Mouse (Mus musculus) liver, adult 2 months (tissue): ENCODE data around the gene Polr2a. TPM values are rescaled to one million over a fixed set of nuclear protein-coding genes. Genes with fewer than 3 reads are reported as not detected.

Experiments used
- DNase-seq: peaks from one replicate; pipeline ENCODE4 v3.0.0-alpha.2; 2011; ENCODE audit warnings: low read depth, low spot score; ENCODE audit errors: extremely low read depth
- H3K27ac ChIP-seq: fragments of 200-500 bp; replicated peaks from 2 replicates; pipeline ENCODE4 v1.5.1; 2012; ENCODE audit warnings: low read depth, mild to moderate bottlenecking, control low read depth, inconsistent platforms, low read length; ENCODE audit not compliant: insufficient read depth
- H3K27me3 ChIP-seq: fragments of 200-500 bp; 2 replicates; pipeline ENCODE4 v1.6.1; 2012; ENCODE audit warnings: mild to moderate bottlenecking, moderate library complexity, low read length, inconsistent platforms; ENCODE audit not compliant: control insufficient read depth, insufficient read depth
- H3K36me3 ChIP-seq: fragments of 200-500 bp; 2 replicates; pipeline ENCODE4 v1.6.1; 2012; ENCODE audit warnings: low read length, inconsistent platforms; ENCODE audit not compliant: control insufficient read depth, insufficient read depth
- H3K4me1 ChIP-seq: fragments of 200-500 bp; 2 replicates; pipeline ENCODE4 v1.6.1; 2011; ENCODE audit warnings: low read length; ENCODE audit not compliant: control insufficient read depth, insufficient read depth
- H3K4me3 ChIP-seq: fragments of 200-500 bp; 2 replicates; pipeline ENCODE4 v1.5.1; 2011; ENCODE audit warnings: low read depth, mild to moderate bottlenecking, control low read depth, low read length, moderate library complexity; ENCODE audit not compliant: insufficient read depth
- H3K79me2 ChIP-seq: fragments of 200-500 bp; 2 replicates; pipeline ENCODE4 v1.6.1; 2012; ENCODE audit warnings: inconsistent platforms, mild to moderate bottlenecking, low read length, moderate library complexity; ENCODE audit not compliant: control insufficient read depth, insufficient read depth
- H3K9ac ChIP-seq: fragments of 200-500 bp; 2 replicates; pipeline ENCODE4 v1.6.1; 2012; ENCODE audit warnings: low read depth, mild to moderate bottlenecking, control low read depth, inconsistent platforms, low read length
- CTCF ChIP-seq: fragments of 200-500 bp; IDR thresholded peaks from 2 replicates; pipeline ENCODE4 v1.5.1; 2011; ENCODE audit warnings: low read depth, low read length, control low read depth
- POLR2A ChIP-seq: fragments of 200-500 bp; IDR thresholded peaks from 2 replicates; pipeline ENCODE4 v1.6.1; 2011; ENCODE audit warnings: low read length, control low read depth; ENCODE audit not compliant: insufficient read depth; ENCODE audit errors: extremely low read depth
- WGBS: fragments of 180-500 bp; shearing (Covaris S2); methylation state at CpG from one replicate; pipeline ENCODE4 v1.1.7; 2018; 5-methylcytosine and 5-hydroxymethylcytosine counted together
- polyA plus RNA-seq: library from polyadenylated mRNA; depleted of rRNA; stranded (reverse); fragments of >200 nt; gene quantifications from 2 replicates; pipeline ENCODE4 v1.2.3, GENCODE M21; 2012
- total RNA-seq: library from RNA; depleted of rRNA; stranded (reverse); fragments of >200 nt; gene quantifications from 2 replicates; pipeline ENCODE4 v1.2.3, GENCODE M21; 2014

Polr2a gene
- total and polyA plus RNA-seq, 2 experiments, result 10.0 to 10.6 TPM

DNA sequence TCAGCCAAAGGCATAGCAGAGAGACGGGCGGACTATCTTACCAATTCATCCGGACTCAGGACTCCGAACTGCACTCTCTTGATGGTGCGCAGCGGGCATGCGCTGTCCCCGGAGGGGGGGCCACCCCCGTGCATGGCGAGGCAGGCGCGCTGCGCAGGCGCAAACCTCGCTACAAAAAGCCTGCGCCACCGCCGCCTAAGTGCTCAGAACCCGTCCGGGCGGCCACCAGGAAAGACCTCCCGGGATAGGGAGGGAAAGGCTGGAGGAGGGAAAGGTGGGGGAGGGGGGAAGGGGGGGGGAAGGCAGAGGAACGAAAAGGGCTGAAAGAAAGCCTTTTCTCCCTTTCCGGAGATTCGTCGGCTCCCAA lies 364 bp downstream of the Polr2a start:
- Histone ChIP-seq H3K27ac (peak overlapping the region; percentile 52), H3K4me3 (peak overlapping the region; percentile 52), H3K36me3 (no peaks in the 10 kb centered on the region), H3K27me3 (no peaks in the 10 kb centered on the region), H3K79me2 (peaks cover 11% of the 10 kb centered on the region; the same call in 1 of the 2 replicates), H3K4me1 (peaks cover 18% of the 10 kb centered on the region), H3K9ac (peak overlapping the region; percentile 75)
- WGBS, result under 1% methylated on average over 26 of the region's 26 CpGs
- TF ChIP-seq CTCF (no peak), POLR2A (no peak; the same call in 1 of the 2 replicates)
- DNase-seq, result peak; percentile 80

DNA sequence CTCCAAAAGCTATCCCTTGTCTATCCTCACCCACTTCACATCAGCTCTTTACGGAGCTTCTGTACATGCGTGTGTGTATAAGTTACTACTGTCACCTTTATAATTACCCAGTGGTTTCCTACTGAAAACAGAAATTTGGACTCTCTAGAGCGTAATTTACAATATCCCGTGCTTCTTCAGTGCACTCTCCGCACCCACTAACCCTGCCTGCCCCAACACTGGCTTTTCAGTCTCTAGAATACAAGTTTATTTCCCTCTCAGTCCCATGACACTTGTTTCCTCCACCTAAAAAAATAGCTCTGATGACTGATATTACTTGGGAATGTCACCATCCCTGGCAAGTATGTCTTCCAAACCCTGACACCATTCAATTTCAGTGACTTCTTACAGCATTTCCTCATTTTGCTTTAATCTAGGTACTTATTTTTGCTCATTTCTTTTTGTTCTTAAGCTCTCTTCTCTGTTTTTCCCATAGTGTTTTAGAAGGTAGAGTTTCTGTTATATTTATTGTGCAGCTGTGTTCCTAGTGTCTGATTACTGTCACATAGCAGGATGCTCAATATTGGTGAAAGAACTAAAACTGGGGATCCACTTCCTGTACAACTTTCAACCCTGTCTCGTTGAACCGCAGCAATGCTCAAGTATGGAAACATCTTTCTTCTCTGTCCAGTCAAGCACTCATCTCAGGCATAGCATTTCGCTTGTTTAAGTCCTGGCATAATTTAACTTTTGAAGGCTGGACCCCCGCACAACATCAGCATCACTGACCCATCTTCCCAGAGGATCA lies 941 bp downstream of the Polr2a start:
- no peak for DNase-seq
- 32% methylated on average over 9 of the region's 9 CpGs for WGBS
- no peaks in the 10 kb centered on the region for H3K27me3 ChIP-seq
- H3K36me3 ChIP-seq, result no peaks in the 10 kb centered on the region
- peaks cover 16% of the 10 kb centered on the region; the same call in 1 of the 2 replicates for H3K79me2 ChIP-seq
- TF ChIP-seq POLR2A (no peak), CTCF (no peak)
- peak overlapping the region; percentile 52 for H3K4me3 ChIP-seq
- no peak overlapping the region; the same call in 1 of the 2 replicates for H3K27ac ChIP-seq
- peaks cover 21% of the 10 kb centered on the region for H3K4me1 ChIP-seq
- H3K9ac ChIP-seq, result peak overlapping the region; percentile 17; the same call in 1 of the 2 replicates

DNA sequence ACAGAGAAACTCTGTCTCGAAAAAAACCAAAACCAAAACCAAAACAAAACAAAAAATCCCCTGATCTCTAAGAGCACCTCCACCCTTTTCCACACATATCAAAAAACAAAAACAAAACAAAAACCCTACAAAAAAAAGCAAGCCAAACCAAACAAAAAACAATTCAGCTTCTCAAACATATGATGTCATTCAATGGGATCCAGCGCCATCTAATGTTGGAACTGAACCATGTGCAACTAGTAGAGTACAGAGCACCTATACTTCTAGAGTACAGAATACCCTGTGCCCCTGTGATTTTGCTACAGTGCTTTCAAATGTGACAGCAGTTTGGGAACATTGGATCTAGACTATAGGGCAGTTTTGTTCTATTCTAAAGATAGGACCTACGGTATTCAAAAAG lies 3.7 kb downstream of the Polr2a start:
- Histone ChIP-seq H3K27ac (no peak overlapping the region), H3K4me1 (peaks cover 24% of the 10 kb centered on the region), H3K9ac (no peak overlapping the region), H3K36me3 (peaks cover 2% of the 10 kb centered on the region), H3K27me3 (no peaks in the 10 kb centered on the region), H3K4me3 (no peak overlapping the region), H3K79me2 (peaks cover 29% of the 10 kb centered on the region; the same call in 1 of the 2 replicates)
- peak; percentile 67 for DNase-seq
- 25% methylated on average over 3 of the region's 3 CpGs for WGBS
- TF ChIP-seq POLR2A, result no peak
- TF ChIP-seq CTCF, result no peak

DNA sequence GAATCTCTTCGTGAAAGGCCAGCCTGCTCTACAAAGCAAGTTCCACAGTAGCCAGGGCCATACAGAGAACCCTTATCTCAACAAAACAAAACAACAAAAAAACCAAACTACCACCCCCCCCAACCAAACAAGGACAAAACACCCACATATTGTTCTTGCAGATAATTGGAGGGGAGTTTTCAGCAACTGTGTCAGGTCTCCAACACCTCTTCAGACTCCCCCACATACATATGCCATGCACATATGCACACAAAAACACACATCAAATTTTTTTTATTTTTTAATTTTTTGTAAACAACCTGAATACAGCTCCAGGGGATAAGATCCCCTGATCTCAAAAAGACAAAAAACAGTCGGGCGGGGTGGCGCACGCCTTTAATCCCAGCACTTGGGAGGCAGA lies 4.2 kb downstream of the Polr2a start:
- no peak for TF ChIP-seq POLR2A
- TF ChIP-seq CTCF, result no peak
- DNase-seq, result no peak
- Histone ChIP-seq H3K27me3 (no peaks in the 10 kb centered on the region), H3K9ac (no peak overlapping the region), H3K4me3 (no peak overlapping the region), H3K27ac (no peak overlapping the region), H3K4me1 (peaks cover 21% of the 10 kb centered on the region), H3K36me3 (peaks cover 2% of the 10 kb centered on the region), H3K79me2 (peaks cover 29% of the 10 kb centered on the region; the same call in 1 of the 2 replicates)
- WGBS, result 77% methylated on average over 5 of the region's 5 CpGs

DNA sequence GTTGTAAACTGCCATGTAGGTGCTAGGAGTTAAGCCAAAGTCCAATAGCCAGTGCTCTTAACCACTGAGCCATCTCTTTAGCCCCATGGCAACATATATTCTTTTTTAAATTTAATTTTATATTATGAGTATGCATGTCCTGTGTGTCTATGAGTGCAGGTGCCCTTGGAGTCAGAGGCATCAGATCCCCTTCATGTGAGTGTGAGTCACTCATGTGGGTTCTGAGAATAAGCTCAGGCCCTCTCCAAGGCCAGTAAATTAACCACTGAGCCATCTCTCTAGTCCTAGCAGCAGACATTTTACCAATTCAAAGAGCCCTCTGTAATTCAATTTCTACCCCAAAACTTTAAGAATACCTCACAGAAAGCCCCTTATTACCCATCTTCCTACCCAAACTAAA lies 5.8 kb downstream of the Polr2a start:
- Histone ChIP-seq H3K27ac (no peak overlapping the region), H3K27me3 (no peaks in the 10 kb centered on the region)

DNA sequence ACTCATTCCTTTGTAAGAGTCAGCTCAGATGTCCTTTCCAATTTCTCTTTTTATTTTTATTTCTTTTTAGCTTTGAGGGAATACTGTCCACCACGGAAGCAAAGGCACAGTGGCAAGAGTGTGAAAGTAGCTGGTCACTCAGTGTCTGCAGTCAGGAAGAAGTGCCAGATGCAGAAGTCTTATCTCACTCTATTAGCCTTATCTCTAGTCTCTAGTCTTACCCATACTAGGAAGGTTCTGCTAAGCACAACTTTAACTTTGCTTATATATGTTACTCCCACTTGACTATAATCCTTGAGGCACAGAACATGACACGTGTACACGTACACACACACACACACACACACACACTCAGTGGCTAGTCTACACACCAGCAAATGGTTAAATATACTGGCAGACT lies 6.8 kb downstream of the Polr2a start:
- Histone ChIP-seq H3K4me3 (no peak overlapping the region), H3K9ac (no peak overlapping the region), H3K27ac (no peak overlapping the region), H3K79me2 (peaks cover 29% of the 10 kb centered on the region; the same call in 1 of the 2 replicates), H3K36me3 (peaks cover 14% of the 10 kb centered on the region), H3K27me3 (no peaks in the 10 kb centered on the region), H3K4me1 (peaks cover 19% of the 10 kb centered on the region)
- DNase-seq, result no peak
- TF ChIP-seq POLR2A (no peak), CTCF (no peak)
- 65% methylated on average over 3 of the region's 3 CpGs for WGBS

More for the DNA sequence above, 5.8 kb downstream of the Polr2a start:
- H3K36me3 ChIP-seq, result peaks cover 5% of the 10 kb centered on the region
- no peak overlapping the region for H3K4me3 ChIP-seq
- H3K9ac ChIP-seq, result no peak overlapping the region
- H3K79me2 ChIP-seq, result peaks cover 29% of the 10 kb centered on the region; the same call in 1 of the 2 replicates
- TF ChIP-seq POLR2A (no peak), CTCF (no peak)
- peak; percentile 64 for DNase-seq
- peaks cover 21% of the 10 kb centered on the region for H3K4me1 ChIP-seq
